Mouse (Mus musculus) small intestine, adult 2 months (tissue): Measurements from ENCODE around the gene Zfp329. TPM values are rescaled to one million over a fixed set of nuclear protein-coding genes. Genes with fewer than 3 reads are reported as not detected.

Source experiments
- H3K27ac ChIP-seq: fragments of 200-500 bp; 2 replicates; pipeline ENCODE4 v1.5.1; 2012; ENCODE audit warnings: low read depth, low read length, control low read depth, inconsistent platforms; ENCODE audit not compliant: insufficient read depth
- H3K27me3 ChIP-seq: fragments of 200-500 bp; 2 replicates; pipeline ENCODE4 v1.6.1; 2012; ENCODE audit warnings: mild to moderate bottlenecking, moderate library complexity, low read length, inconsistent platforms; ENCODE audit not compliant: control insufficient read depth, insufficient read depth
- H3K36me3 ChIP-seq: fragments of 200-500 bp; 2 replicates; pipeline ENCODE4 v1.6.1; 2012; ENCODE audit warnings: mild to moderate bottlenecking, low read length, control low read depth, inconsistent platforms; ENCODE audit not compliant: control insufficient read depth, insufficient read depth
- H3K4me1 ChIP-seq: fragments of 200-500 bp; 2 replicates; pipeline ENCODE4 v1.6.1; 2012; ENCODE audit warnings: low read length, inconsistent platforms, mixed read lengths; ENCODE audit not compliant: control insufficient read depth, insufficient read depth, insufficient read length
- H3K4me3 ChIP-seq: fragments of 200-500 bp; 2 replicates; pipeline ENCODE4 v1.5.1; 2012; ENCODE audit warnings: low read depth, mild to moderate bottlenecking, control low read depth, inconsistent platforms, low read length, moderate library complexity
- CTCF ChIP-seq: fragments of 200-500 bp; IDR thresholded peaks from 2 replicates; pipeline ENCODE4 v1.5.1; 2012; ENCODE audit warnings: low read depth, mild to moderate bottlenecking, control low read depth, inconsistent platforms, low read length, moderate library complexity, mixed read lengths; ENCODE audit not compliant: insufficient replicate concordance, insufficient read length; ENCODE audit errors: extremely low read depth
- POLR2A ChIP-seq: fragments of 200-500 bp; IDR thresholded peaks from 2 replicates; pipeline ENCODE4 v1.6.1; 2012; ENCODE audit warnings: low read depth, mild to moderate bottlenecking, control low read depth, inconsistent platforms, low read length, moderate library complexity
- WGBS: fragments of 180-500 bp; shearing (Covaris S2); methylation state at CpG from one replicate; pipeline ENCODE4 v1.1.7; 2018; 5-methylcytosine and 5-hydroxymethylcytosine counted together
- polyA plus RNA-seq: library from polyadenylated mRNA; depleted of rRNA; stranded (reverse); fragments of >200 nt; gene quantifications from 2 replicates; pipeline ENCODE4 v1.2.3, GENCODE M21; 2012; rRNA removed

The Zfp329 gene
- polyA plus RNA-seq, 1 experiment: 0.22 TPM

DNA sequence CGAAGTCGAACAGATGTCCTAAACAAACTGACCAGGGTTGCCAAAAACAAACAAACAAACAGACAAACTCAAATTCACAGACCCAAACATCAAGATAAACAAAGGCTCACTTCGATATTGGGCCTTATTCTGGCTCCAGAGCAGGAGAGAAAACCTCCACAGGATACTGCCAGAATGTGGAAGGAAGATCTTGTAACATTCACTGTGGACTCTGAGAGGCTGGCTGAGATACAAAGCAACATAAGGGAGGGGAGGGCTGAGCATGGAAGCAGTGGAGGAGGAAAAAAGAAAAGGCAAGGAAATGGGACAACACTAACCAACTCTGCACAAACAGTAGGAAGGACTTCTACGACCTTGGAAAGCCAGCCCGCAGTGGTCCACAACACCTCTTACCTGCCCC is 39.5 kb downstream of the Zfp329 start:
- H3K27ac ChIP-seq: no peak overlapping the region
- no peaks in the 10 kb centered on the region for H3K36me3 ChIP-seq
- peaks cover 4% of the 10 kb centered on the region for H3K27me3 ChIP-seq
- H3K4me1 ChIP-seq: peaks cover 9% of the 10 kb centered on the region
- WGBS: 76% methylated on average over 5 of the region's 5 CpGs
- H3K4me3 ChIP-seq: no peak overlapping the region
- TF ChIP-seq POLR2A (no peak), CTCF (no peak)

GRCm38 (mm10) chr7:12774606-12775005 is 44.1 kb downstream of the Zfp329 start:
- H3K4me3 ChIP-seq: no peak overlapping the region
- WGBS: 100% methylated on average over 1 of the region's 1 CpGs

DNA sequence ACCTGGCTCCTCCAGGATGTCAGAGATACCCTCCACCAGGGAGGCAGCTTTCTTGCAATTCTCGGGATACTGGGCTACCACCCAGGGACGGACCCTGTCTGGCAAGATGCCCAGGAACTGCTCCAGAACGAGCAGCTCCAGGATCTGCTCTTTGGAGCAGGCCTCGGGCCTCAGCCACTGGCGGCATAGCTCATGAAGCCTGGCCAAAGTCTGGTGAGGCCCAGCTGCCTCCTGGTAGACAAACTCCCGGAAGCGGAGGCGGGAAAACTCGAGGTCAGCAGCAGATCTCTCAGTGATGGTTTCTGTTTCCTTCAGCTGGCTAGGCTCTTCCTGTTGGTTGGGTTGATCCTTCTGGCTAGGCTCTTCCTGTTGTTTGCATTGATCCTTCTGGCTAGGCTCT is 44.5 kb downstream of the Zfp329 start:
- H3K4me3 ChIP-seq: no peak overlapping the region
- no peak for TF ChIP-seq CTCF
- no peak for TF ChIP-seq POLR2A
- no peaks in the 10 kb centered on the region for H3K36me3 ChIP-seq
- H3K27me3 ChIP-seq: no peaks in the 10 kb centered on the region
- WGBS: 77% methylated on average over 9 of the region's 9 CpGs
- no peaks in the 10 kb centered on the region for H3K4me1 ChIP-seq
- no peak overlapping the region for H3K27ac ChIP-seq

More at GRCm38 (mm10) chr7:12774606-12775005, 44.1 kb downstream of the Zfp329 start:
- no peak overlapping the region for H3K27ac ChIP-seq
- H3K27me3 ChIP-seq: no peaks in the 10 kb centered on the region
- TF ChIP-seq POLR2A (no peak), CTCF (no peak)
- no peaks in the 10 kb centered on the region for H3K36me3 ChIP-seq
- no peaks in the 10 kb centered on the region for H3K4me1 ChIP-seq

Other genes starting within 250 kb of the Zfp329 start
- gene Vmn2r53, start 210.1 kb downstream of the Zfp329 start, polyA plus RNA-seq: not detected in 2 replicates
- gene Vmn2r54, start 178.5 kb downstream of the Zfp329 start, polyA plus RNA-seq: not detected in 2 replicates
- gene Vmn2r55, start 133.9 kb downstream of the Zfp329 start, polyA plus RNA-seq: not detected in 2 replicates
- not detected in 2 replicates for gene Vmn2r56, start 83.9 kb downstream of the Zfp329 start, polyA plus RNA-seq
- gene Zscan18, start 15.2 kb downstream of the Zfp329 start, polyA plus RNA-seq: 0.15 and 0.24 TPM in 2 replicates
- gene Zfp110, start 15.9 kb upstream of the Zfp329 start, polyA plus RNA-seq: 3.3 and 5.3 TPM in 2 replicates
- 0.15 TPM in 2 replicates for gene Zfp128, start 62.3 kb upstream of the Zfp329 start, polyA plus RNA-seq
- gene Zscan22, start 79.0 kb upstream of the Zfp329 start, polyA plus RNA-seq: 4.0 and 5.6 TPM in 2 replicates
- gene Rps5, start 103.4 kb upstream of the Zfp329 start, polyA plus RNA-seq: 1,663 and 2,242 TPM in 2 replicates
- gene Rnf225, start 108.6 kb upstream of the Zfp329 start, polyA plus RNA-seq: 0.22 and 0.41 TPM in 2 replicates
- gene Zfp324, start 147.0 kb upstream of the Zfp329 start, polyA plus RNA-seq: 3.1 and 3.5 TPM in 2 replicates
- gene Zfp446, start 159.0 kb upstream of the Zfp329 start, polyA plus RNA-seq: 1.2 and 1.8 TPM in 2 replicates
- 0.19 TPM in 1 of 2 replicates, not detected in the other for gene Slc27a5, start 179.3 kb upstream of the Zfp329 start, polyA plus RNA-seq
- 101 and 195 TPM in 2 replicates for gene Trim28, start 180.3 kb upstream of the Zfp329 start, polyA plus RNA-seq
- 22.1 and 46.2 TPM in 2 replicates for gene Zbtb45, start 191.2 kb upstream of the Zfp329 start, polyA plus RNA-seq
- gene Chmp2a, start 215.9 kb upstream of the Zfp329 start, polyA plus RNA-seq: 58.3 and 102 TPM in 2 replicates
- 56.0 and 93.7 TPM in 2 replicates for gene Ube2m, start 219.4 kb upstream of the Zfp329 start, polyA plus RNA-seq
- 0.66 and 0.95 TPM in 2 replicates for gene Mzf1, start 235.9 kb upstream of the Zfp329 start, polyA plus RNA-seq